Mouse (Mus musculus) hindbrain, embryonic 15.5 days (tissue): ENCODE results near the gene Scn8a. TPM values are rescaled to one million over a fixed set of nuclear protein-coding genes. Genes with fewer than 3 reads are reported as not detected.
A peak's percentile ranks its signal among the peaks of the same experiment; 100 is the strongest.
"Not testable (repeated sequence)": the region's sequence is repeated elsewhere in the genome, so short reads cannot be mapped to it uniquely, and the experiment has no call there.

Experiments
- ATAC-seq: fragments of 200-750 bp; cut with Nextera tagmentation; 2 replicates; pipeline ENCODE4 v1.8.0; 2017; ENCODE audit warnings: low read depth, moderate number of reproducible peaks, moderate TSS enrichment; ENCODE audit not compliant: low FRiP score
- H3K27ac ChIP-seq: fragments of 300-500 bp; sonication (generic); replicated peaks from 2 replicates; pipeline ENCODE4 v1.5.1; 2015; ENCODE audit warnings: mild to moderate bottlenecking, inconsistent platforms
- H3K27me3 ChIP-seq: fragments of 300-500 bp; sonication (generic); 2 replicates; pipeline ENCODE4 v1.6.1; 2015; ENCODE audit warnings: control low read depth, inconsistent platforms
- H3K36me3 ChIP-seq: fragments of 300-500 bp; sonication (generic); 2 replicates; pipeline ENCODE4 v1.6.1; 2015; ENCODE audit warnings: control low read depth, inconsistent platforms
- H3K4me1 ChIP-seq: fragments of 300-500 bp; sonication (generic); replicated peaks from 2 replicates; pipeline ENCODE4 v1.6.1; 2015; ENCODE audit warnings: control low read depth, inconsistent platforms
- H3K4me2 ChIP-seq: fragments of 300-500 bp; sonication (generic); 2 replicates; pipeline ENCODE4 v1.6.1; 2015; ENCODE audit warnings: moderate library complexity, mild to moderate bottlenecking, inconsistent platforms
- H3K4me3 ChIP-seq: fragments of 300-500 bp; sonication (generic); 2 replicates; pipeline ENCODE4 v1.5.1; 2015; ENCODE audit warnings: mild to moderate bottlenecking, inconsistent platforms
- H3K9ac ChIP-seq: fragments of 300-500 bp; sonication (generic); 2 replicates; pipeline ENCODE4 v1.6.1; 2015; ENCODE audit warnings: inconsistent platforms
- H3K9me3 ChIP-seq: fragments of 300-500 bp; sonication (generic); 2 replicates; pipeline ENCODE4 v1.6.1; 2016; ENCODE audit warnings: control low read depth, inconsistent platforms
- WGBS: fragments of 180-500 bp; shearing (Covaris S2); methylation state at CpG from one replicate; pipeline ENCODE4 v1.1.7; 2015; 5-methylcytosine and 5-hydroxymethylcytosine counted together
- polyA plus RNA-seq: library from polyadenylated mRNA; unstranded; fragments of >200 nt; fragmentation: Nextera tagmentation; extraction: Ambion mirVana; gene quantifications from 2 replicates; pipeline ENCODE4 v1.2.1, GENCODE M21; 2015

The Scn8a gene
- 21.0 and 29.2 TPM in 2 replicates for polyA plus RNA-seq

GRCm38 (mm10) chr15:100869558-100869957, at the start of gene Scn8a:
Scn8a (plus strand) TSS chr15:100869858.
- Histone ChIP-seq H3K27ac (peak within 1 kb of the TSS; percentile 80), H3K27me3 (no peaks in the 10 kb centered on the region), H3K9ac (peak within 1 kb of the TSS; percentile 57), H3K4me1 (peaks cover 42% of the 10 kb centered on the region), H3K36me3 (no peaks in the 10 kb centered on the region), H3K9me3 (no peaks in the 10 kb centered on the region), H3K4me3 (peak within 1 kb of the TSS; percentile 95), H3K4me2 (peak within 1 kb of the TSS; percentile 82)
- ATAC-seq = no peak
- 61% methylated on average over 7 of the region's 7 CpGs for WGBS

GRCm38 (mm10) chr15:100821824-100822223, 47.8 kb upstream of the Scn8a start:
- peaks cover 4% of the 10 kb centered on the region; the same call in 1 of the 2 replicates for H3K27me3 ChIP-seq
- H3K4me3 ChIP-seq = no peak overlapping the region
- H3K9me3 ChIP-seq = no peaks in the 10 kb centered on the region
- H3K36me3 ChIP-seq = peaks cover 18% of the 10 kb centered on the region; the same call in 1 of the 2 replicates
- H3K4me2 ChIP-seq = no peak overlapping the region
- ATAC-seq = no peak
- H3K4me1 ChIP-seq = peaks cover 8% of the 10 kb centered on the region
- H3K27ac ChIP-seq = no peak overlapping the region
- 61% methylated on average over 8 of the region's 8 CpGs for WGBS
- no peak overlapping the region for H3K9ac ChIP-seq

DNA sequence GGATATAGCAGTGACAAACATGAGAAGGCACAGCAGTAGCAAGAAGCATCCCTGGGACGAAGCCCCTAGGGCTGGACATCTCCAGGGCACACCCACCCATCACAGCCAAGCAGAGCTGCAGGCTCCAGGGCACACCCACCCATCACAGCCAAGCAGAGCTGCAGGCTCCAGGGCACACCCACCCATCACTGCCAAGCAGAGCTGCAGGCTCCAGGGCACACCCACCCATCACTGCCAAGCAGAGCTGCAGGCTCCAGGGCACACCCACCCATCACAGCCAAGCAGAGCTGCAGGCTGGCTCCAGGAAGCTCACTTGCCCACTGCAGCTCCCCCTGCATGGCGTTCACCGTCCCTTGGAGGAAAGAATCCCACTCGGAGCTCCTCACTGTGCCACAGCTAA, 47.3 kb upstream of the Scn8a start:
- H3K27me3 ChIP-seq, H3K9me3 ChIP-seq, ATAC-seq, H3K4me3 ChIP-seq, H3K4me1 ChIP-seq, H3K27ac ChIP-seq, H3K9ac ChIP-seq, H3K4me2 ChIP-seq: not testable (repeated sequence)
- H3K36me3 ChIP-seq = peaks cover 14% of the 10 kb centered on the region; the same call in 1 of the 2 replicates
- 66% methylated on average over 4 of the region's 4 CpGs for WGBS

DNA sequence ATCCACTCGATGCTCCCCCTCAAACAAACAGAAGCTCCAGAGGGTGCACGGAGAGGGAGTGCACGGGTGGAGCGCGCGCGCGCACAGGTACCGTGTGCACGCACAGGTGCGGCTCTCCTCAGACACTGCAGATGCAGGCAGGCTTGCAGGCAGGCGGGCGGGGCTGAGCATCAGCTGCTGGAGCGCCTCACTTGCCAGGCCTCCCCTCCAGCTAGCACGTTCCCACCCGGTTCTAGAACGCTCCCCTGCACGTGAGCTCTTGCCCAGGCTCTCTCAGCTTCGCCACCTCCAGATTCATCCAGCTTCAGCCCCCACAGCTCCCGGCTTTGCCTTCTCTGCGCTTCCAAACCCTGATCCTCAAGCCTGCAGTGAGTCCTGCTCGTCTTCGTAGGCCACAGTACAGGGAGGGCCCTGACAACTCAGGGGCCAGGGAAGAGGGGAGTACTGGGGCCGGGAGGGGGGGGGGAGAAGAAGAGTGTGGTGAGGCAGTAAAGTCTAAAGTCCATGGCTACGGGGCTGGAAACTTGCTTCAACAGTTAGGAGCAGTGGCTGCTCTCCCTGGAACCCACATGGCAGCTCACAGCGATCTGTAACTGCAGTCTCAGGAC, 44.3 kb upstream of the Scn8a start:
- Histone ChIP-seq H3K4me1 (peaks cover 8% of the 10 kb centered on the region), H3K27ac (no peak overlapping the region), H3K9ac (peak overlapping the region; percentile 26; the same call in 1 of the 2 replicates), H3K4me2 (peak overlapping the region; percentile 57), H3K4me3 (peak overlapping the region; percentile 27), H3K36me3 (no peaks in the 10 kb centered on the region), H3K9me3 (no peaks in the 10 kb centered on the region), H3K27me3 (peaks cover 4% of the 10 kb centered on the region; the same call in 1 of the 2 replicates)
- ATAC-seq = peak; percentile 84
- 20% methylated on average over 26 of the region's 26 CpGs for WGBS

DNA sequence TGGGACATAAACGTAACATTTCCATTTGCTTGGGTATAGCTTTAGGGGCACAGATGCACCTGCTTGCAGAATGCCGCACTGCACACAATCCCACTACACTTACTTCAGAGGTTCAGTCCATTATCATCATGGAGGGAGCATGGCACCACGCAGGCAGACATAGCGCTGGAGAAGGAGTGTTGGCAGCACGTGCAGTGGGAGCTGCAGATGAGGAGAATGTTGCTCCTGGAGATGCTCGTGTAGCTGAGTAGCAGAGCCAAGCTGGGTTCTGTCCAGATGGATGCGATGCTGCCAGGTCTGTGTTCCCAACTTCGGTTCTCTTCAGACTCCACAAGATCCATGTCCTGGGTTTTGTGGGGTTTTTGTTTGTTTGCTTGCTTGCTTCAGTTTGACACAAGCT, 43.6 kb upstream of the Scn8a start:
- ATAC-seq = no peak
- Histone ChIP-seq H3K27ac (no peak overlapping the region), H3K36me3 (no peaks in the 10 kb centered on the region), H3K4me1 (peaks cover 8% of the 10 kb centered on the region), H3K9ac (no peak overlapping the region), H3K4me3 (no peak overlapping the region), H3K9me3 (no peaks in the 10 kb centered on the region), H3K4me2 (no peak overlapping the region), H3K27me3 (peaks cover 4% of the 10 kb centered on the region; the same call in 1 of the 2 replicates)
- 69% methylated on average over 8 of the region's 8 CpGs for WGBS

DNA sequence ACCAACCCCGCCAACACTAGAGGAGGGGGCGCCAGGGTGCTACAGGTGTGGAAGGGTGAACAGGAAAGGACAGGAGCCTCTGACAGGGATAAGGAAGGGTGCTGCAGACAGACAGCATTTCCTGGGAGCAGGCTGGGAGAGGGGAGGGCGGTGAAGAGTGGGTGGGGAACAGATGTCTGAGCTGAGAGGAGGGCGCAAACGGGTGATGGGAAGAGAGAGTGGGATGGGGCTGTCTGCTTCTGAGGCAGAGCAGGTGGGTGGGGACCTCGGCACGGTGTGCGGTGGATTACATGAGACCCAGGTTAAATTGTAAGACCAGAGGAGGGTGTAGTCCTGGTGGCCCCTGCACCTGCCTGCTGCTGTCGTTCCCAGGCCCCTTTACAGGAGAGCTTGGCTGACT, 39.9 kb upstream of the Scn8a start:
- H3K27ac ChIP-seq = no peak overlapping the region
- peaks cover 7% of the 10 kb centered on the region for H3K4me1 ChIP-seq
- no peak for ATAC-seq
- H3K9me3 ChIP-seq = no peaks in the 10 kb centered on the region
- no peaks in the 10 kb centered on the region for H3K36me3 ChIP-seq
- H3K4me3 ChIP-seq = no peak overlapping the region
- 84% methylated on average over 9 of the region's 9 CpGs for WGBS
- no peak overlapping the region for H3K4me2 ChIP-seq
- H3K9ac ChIP-seq = no peak overlapping the region
- H3K27me3 ChIP-seq = no peaks in the 10 kb centered on the region

DNA sequence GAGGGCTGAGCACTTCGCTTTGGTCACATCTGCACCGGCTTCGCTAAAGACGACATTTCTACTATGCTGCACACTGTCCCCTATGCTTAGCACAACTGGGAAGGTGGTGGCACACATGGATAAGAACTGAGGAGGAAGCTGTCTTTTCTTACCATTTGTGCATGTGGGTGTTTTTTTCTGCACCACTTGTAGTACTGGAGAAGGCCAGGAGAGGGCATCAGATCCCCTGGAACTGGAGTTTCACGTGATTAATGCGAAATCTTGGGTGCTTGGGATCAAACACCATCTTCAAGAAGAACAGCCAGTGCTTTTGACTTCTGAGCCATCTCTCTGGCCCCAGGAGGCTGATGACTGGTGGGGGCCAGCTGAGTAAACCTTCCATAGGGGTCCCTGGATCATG, 39.0 kb upstream of the Scn8a start:
- H3K27me3 ChIP-seq = no peaks in the 10 kb centered on the region
- H3K36me3 ChIP-seq = no peaks in the 10 kb centered on the region
- WGBS = 62% methylated on average over 6 of the region's 6 CpGs
- no peak overlapping the region for H3K27ac ChIP-seq
- H3K9ac ChIP-seq = no peak overlapping the region
- no peak for ATAC-seq
- no peaks in the 10 kb centered on the region for H3K4me1 ChIP-seq
- H3K4me2 ChIP-seq = no peak overlapping the region
- no peaks in the 10 kb centered on the region for H3K9me3 ChIP-seq
- H3K4me3 ChIP-seq = no peak overlapping the region

- Histone ChIP-seq H3K9me3 (no peaks in the 10 kb centered on the region), H3K36me3 (no peaks in the 10 kb centered on the region), H3K4me1 (no peaks in the 10 kb centered on the region), H3K9ac (no peak overlapping the region), H3K4me2 (no peak overlapping the region), H3K27ac (no peak overlapping the region), H3K27me3 (no peaks in the 10 kb centered on the region), H3K4me3 (no peak overlapping the region)
- 76% methylated on average over 8 of the region's 8 CpGs for WGBS
- 0 out of 2 replicates have a peak, but pooled peaks have one; percentile 19 for ATAC-seq
These were observed 37.5 kb upstream of the Scn8a start for GRCm38 (mm10) chr15:100832144-100832543.

DNA sequence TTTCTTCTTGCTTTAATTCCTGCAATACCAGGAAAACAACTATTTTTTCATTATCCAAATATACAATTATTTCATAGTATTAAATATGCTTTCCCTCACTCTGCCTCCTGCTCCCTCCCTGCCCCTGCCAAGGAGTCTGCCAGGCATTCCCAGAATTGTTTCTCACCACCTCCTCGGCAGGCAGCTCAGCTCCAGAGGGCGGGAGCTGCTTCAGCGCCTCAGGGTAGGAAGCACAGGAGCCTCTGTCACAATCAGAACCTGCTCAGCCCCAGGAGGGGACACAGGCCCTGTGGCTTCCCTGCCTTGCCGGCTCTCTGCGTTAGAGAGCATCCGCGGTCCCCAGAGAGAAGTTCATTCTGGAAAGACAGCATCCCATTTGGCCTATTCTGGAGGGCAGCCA, 36.9 kb upstream of the Scn8a start:
- Histone ChIP-seq H3K4me1 (no peaks in the 10 kb centered on the region), H3K9ac (no peak overlapping the region), H3K9me3 (no peaks in the 10 kb centered on the region), H3K27ac (no peak overlapping the region), H3K4me3 (no peak overlapping the region), H3K27me3 (no peaks in the 10 kb centered on the region), H3K36me3 (no peaks in the 10 kb centered on the region), H3K4me2 (no peak overlapping the region)
- 27% methylated on average over 7 of the region's 7 CpGs for WGBS
- ATAC-seq = no peak

DNA sequence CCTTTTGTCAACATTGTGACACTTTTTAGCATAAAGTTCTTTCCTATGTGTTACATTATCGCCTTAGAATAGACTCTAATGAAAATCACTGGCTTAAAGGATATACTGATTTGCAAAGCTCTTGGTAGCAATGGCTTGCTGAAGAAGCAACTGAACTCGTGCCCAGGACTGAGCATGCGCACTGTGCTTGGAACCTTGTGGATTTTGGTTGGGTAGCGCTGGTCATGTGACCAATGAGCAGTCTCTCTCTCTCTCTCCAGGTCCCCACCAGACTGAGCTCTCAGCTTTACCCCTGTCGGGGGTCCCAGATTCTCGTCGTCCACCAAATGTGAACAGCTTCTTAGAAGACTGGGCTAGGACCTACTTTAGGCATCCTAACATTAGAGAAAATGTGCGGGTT, 32.9 kb upstream of the Scn8a start:
- no peak overlapping the region for H3K4me2 ChIP-seq
- H3K4me3 ChIP-seq = no peak overlapping the region
- no peak for ATAC-seq
- H3K9ac ChIP-seq = no peak overlapping the region
- WGBS = 82% methylated on average over 8 of the region's 8 CpGs
- H3K9me3 ChIP-seq = no peaks in the 10 kb centered on the region
- H3K4me1 ChIP-seq = no peaks in the 10 kb centered on the region
- no peak overlapping the region for H3K27ac ChIP-seq
- no peaks in the 10 kb centered on the region for H3K36me3 ChIP-seq
- no peaks in the 10 kb centered on the region for H3K27me3 ChIP-seq

- Histone ChIP-seq H3K27ac (no peak overlapping the region), H3K27me3 (no peaks in the 10 kb centered on the region), H3K9me3 (no peaks in the 10 kb centered on the region), H3K4me1 (no peaks in the 10 kb centered on the region), H3K36me3 (no peaks in the 10 kb centered on the region), H3K4me2 (no peak overlapping the region), H3K9ac (no peak overlapping the region), H3K4me3 (no peak overlapping the region)
- WGBS = 23% methylated on average over 12 of the region's 12 CpGs
- ATAC-seq = peak; percentile 69; the same call in 1 of the 2 replicates
These were observed 31.0 kb upstream of the Scn8a start for GRCm38 (mm10) chr15:100838607-100839207.

- WGBS = 88% methylated on average over 7 of the region's 7 CpGs
- H3K27ac ChIP-seq = no peak overlapping the region
These were observed 25.3 kb upstream of the Scn8a start for GRCm38 (mm10) chr15:100844336-100844735.

More at GRCm38 (mm10) chr15:100844336-100844735, 25.3 kb upstream of the Scn8a start:
- H3K4me2 ChIP-seq = no peak overlapping the region
- H3K9me3 ChIP-seq = no peaks in the 10 kb centered on the region
- no peak overlapping the region for H3K4me3 ChIP-seq
- no peaks in the 10 kb centered on the region for H3K27me3 ChIP-seq
- peaks cover 9% of the 10 kb centered on the region for H3K4me1 ChIP-seq
- no peaks in the 10 kb centered on the region for H3K36me3 ChIP-seq
- H3K9ac ChIP-seq = no peak overlapping the region
- no peak for ATAC-seq
